In the genomic region with DNA sequence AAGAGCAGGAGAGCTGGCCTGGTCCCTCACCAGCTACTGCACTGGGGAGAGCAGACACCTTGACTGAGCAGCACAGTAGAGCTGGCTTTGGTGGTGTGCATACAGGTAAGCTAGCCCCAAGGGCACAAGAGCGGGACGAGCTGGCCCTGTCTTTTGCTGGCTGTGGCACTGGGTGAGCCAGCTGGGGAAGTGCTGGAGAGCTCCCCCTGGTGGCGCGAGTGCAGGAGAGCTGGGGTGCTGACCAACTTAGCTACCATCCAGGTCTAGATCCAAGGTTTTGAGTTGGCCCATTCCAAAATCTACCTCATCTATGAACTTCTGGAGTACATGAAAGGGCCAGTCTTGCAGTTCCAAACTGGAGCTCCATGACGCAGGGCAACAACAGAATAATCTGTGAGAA, we compare ENCODE assay signal across 9 mouse cellular contexts. TPM values are rescaled to one million over a fixed set of nuclear protein-coding genes. Genes with fewer than 3 reads are reported as not detected.
DNase-seq lines count a peak whose midpoint lies in the region; ATAC-seq and TF ChIP-seq lines count a peak whose summit lies in the region.
"Had no signal": no experiment of that assay in that cellular context is flagged by ENCODE, and none has a peak within 500 bp of the region (broad histone marks: within the 10 kb centered on the region; RNA-seq: fewer than 3 reads in every experiment).

No protein-coding gene starts in this region.

- H3K4me3 ChIP-seq in liver, postnatal 0 days (ENCODE audit: low read depth, low read length) = no peak overlapping the region

- TF ChIP-seq CTCF in liver, postnatal 0 days (IDR thresholded peaks at IDR 0.05; ENCODE audit: low read depth) = peak; percentile 84

- H3K27ac ChIP-seq in liver, postnatal 0 days (ENCODE audit: low read depth) = no peak overlapping the region

- TF ChIP-seq EP300 in liver, postnatal 0 days (IDR thresholded peaks at IDR 0.05; ENCODE audit: low read depth) = no peak

- no peaks in the 10 kb centered on the region for H3K9me3 ChIP-seq in liver, postnatal 0 days (ENCODE audit: low read length)

- no peak overlapping the region for H3K9ac ChIP-seq in liver, postnatal 0 days (replicated peaks)

- H3K27me3 ChIP-seq in liver, postnatal 0 days (ENCODE audit: insufficient read depth, low read length) = no peaks in the 10 kb centered on the region

- ATAC-seq in liver, postnatal 0 days = peak; percentile 67
- no peak for ATAC-seq in monocyte, adult 5-6 weeks (replicated peaks; ENCODE audit: insufficient number of reproducible peaks, low FRiP score, low TSS enrichment, poor library complexity, severe bottlenecking)

- peak; percentile 6 for DNase-seq in right cerebral cortex, adult 18-20 months
- no peak for DNase-seq in right cerebral cortex, postnatal 10 days (ENCODE audit: low spot score in 2 of 2)
- DNase-seq in adrenal gland, adult 8-10 months = peak; percentile 33
- peak; percentile 62 for DNase-seq in embryo, embryonic 11 days
- peak; percentile 70 for DNase-seq in kidney, adult 18-20 months
- peak; percentile 83 for DNase-seq in liver, postnatal 0 days
- peak; percentile 3 for DNase-seq in skeletal muscle tissue, adult 2 months (ENCODE audit: low read depth, low spot score)

- H3K4me1 ChIP-seq in liver, postnatal 0 days (ENCODE audit: insufficient read depth) = peaks cover 4% of the 10 kb centered on the region

- H3K4me2 ChIP-seq in liver, postnatal 0 days (ENCODE audit: low read depth, low read length) = no peak overlapping the region

- H3K36me3 ChIP-seq in liver, postnatal 0 days (replicated peaks; ENCODE audit: insufficient read depth, low read length) = no peaks in the 10 kb centered on the region

- 24% methylated on average over 5 of the region's 5 CpGs for WGBS in liver, postnatal 0 days (ENCODE audit: insufficient replicate concordance)

RNA-seq across cellular contexts. Expression of a gene that starts 7.2 kb away (rescaled TPM):
- total RNA-seq in adrenal gland, adult 8-10 months (2022) = not detected
- not detected in 2 replicates for polyA plus RNA-seq in liver, postnatal 0 days (2015; fragmentation: Nextera tagmentation; extraction: Ambion mirVana)
- total RNA-seq in monocyte, adult 5-6 weeks (2017) = not detected in 3 replicates
- total RNA-seq: gastrocnemius, adult 8-10 months had no signal

RNA-seq across cellular contexts. Expression of a gene that starts 29.3 kb away (rescaled TPM):
- not detected for total RNA-seq in adrenal gland, adult 8-10 months (2022)
- not detected in 2 replicates for polyA plus RNA-seq in liver, postnatal 0 days (2015; fragmentation: Nextera tagmentation; extraction: Ambion mirVana)
- not detected in 3 replicates for total RNA-seq in monocyte, adult 5-6 weeks (2017)
- total RNA-seq: gastrocnemius, adult 8-10 months had no signal

Comparison
In these comparisons a context has a peak if more than half of its experiments do, and no peak if none do; other contexts are left out.
1. DNase-seq: peak in right cerebral cortex, adult 18-20 months (single experiment), adrenal gland, adult 8-10 months (single experiment), embryo, embryonic 11 days (single experiment), kidney, adult 18-20 months (single experiment), liver, postnatal 0 days (single experiment) and skeletal muscle tissue, adult 2 months (single experiment); none in right cerebral cortex, postnatal 10 days (0 of 2).